Mouse (Mus musculus): ENCODE results near the gene Slc4a3.
A peak's percentile ranks its signal among the peaks of the same experiment; 100 is the strongest.

Gene Slc4a3

DNA sequence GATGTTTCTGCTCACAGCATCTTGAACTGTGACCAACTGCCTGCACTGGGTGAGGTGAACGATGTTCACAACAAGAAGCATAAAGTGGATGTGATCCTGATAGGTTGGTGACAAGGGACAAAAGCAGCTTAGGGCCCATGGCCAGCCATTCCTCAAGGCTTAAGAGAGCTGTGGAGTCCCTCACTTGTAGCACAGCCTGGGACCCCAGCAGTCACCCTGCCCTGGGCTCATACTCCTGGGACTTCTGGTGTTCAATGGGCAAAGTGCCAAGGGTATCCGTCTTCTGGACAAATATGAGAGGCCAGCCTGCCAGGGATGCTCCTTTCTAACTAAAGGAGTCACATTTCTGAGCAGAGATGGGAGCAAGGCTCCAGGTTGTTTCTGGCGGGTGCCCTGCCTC lies 49.9 kb downstream of the Slc4a3 start:
- no peak for DNase-seq (ENCODE audit: extremely low spot score, low spot score)

- DNase-seq (ENCODE audit: extremely low spot score, low spot score): no peak
Measured at GRCm38 (mm10) chr1:75596906-75597305, 50.8 kb downstream of the Slc4a3 start.

DNA sequence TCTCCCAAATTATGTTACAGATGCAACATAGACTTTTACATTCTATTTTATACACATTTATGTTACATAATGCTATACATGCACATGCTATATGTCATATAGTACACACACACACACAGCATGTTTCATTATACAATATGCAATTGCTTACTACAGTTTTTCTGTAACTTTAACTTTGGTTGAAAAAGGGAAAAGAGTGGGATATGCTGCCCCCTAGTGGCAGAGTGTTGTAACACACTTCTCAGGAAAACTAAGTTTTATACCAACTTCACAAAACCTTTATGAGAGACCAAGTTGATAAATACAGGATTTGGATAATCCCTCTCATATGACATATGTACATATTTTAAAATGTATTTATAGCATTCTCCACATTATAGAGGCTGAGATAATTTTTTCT lies 51.6 kb downstream of the Slc4a3 start:
- DNase-seq (ENCODE audit: extremely low spot score, low spot score): peak; percentile 42

DNA sequence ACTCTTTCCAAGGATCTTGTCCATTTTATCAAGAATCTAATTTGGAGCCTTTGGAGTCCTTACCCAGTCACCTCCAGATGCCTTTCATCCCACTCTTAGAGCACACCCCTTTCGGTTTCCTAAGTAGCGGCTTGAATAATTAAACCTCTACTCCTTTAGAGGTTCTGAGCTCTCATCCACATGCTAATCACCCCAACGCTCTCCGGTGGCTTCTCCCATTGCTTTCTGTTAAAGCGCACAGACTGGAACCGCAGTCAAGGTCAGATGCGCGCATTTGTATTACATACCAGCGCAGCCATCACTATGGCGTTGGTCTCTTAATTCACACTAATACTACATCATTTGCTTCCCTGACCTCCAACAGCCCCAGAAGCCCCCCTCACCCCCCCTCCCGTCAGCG lies 55.7 kb downstream of the Slc4a3 start:
- no peak for DNase-seq (ENCODE audit: extremely low spot score, low spot score)

DNA sequence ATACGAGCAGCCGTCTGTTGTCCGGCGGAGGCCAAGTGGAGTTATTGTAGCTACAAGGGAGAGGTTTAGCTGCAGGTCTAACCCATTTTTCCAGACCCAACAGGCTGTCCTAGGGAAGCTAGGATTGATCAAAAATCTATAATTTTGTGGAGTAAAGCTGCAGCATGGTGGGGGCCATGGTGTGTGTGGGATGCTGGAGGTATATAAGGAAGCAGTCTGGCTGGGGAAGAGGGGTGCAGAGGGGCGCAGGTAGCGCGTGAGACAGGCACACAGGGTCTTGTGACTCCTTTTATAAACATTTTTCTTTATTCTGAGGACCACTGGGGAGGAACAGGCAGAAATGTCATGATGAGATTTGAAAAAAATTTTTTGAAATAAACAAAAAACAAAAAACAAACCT lies 57.5 kb downstream of the Slc4a3 start:
- no peak for DNase-seq (ENCODE audit: extremely low spot score, low spot score)

- DNase-seq (ENCODE audit: extremely low spot score, low spot score): no peak
Measured at GRCm38 (mm10) chr1:75608225-75608624, 62.2 kb downstream of the Slc4a3 start.

DNA sequence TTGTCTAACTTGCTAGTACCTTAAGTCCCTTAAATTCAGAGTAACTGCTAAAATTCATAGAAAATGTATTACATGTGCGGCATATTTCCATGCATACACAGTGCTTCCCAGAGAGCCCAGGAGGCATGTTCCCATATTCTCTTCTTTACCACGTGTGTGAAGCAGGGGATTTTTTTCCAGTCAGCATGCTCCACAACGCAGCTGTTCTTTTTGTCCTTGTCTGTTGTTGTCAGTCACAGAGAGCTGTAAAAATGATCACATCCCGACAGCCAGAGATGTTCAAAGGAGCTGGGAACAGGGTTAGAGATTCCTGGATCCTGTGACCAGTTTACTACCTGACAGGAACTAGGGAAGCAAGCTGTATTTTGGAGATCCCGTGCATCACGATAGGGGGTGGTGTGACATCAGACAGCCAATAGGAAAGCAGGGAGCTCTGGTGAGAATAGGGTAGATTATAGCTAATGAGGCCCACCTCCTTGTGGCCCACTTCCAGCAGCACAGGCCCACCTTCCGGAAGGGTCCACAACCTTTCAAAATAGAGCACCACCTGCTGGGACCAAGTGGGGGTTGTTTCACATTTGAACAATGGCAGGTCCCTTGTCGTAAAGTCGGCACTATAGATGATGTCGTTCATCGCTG lies 62.7 kb downstream of the Slc4a3 start:
- no peak for DNase-seq (ENCODE audit: extremely low spot score, low spot score)

DNA sequence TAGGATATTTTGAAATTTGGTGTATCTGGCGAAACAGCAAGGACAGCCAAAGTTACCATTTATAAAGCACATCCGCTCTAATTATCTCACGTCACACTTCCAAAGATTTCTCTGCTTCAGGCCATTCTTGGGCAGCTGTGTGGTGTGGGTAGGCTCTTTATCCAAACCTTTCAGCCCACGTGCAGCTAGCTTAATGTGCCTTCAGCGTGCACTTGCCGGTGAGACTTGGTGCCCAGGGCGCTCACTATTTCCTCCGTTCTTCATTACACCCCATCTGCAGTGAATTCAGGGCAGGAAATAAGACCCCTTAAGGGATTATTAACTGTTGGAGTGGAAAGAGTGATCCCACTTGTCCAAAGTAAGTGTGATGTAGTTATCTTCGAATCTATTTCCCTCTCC lies 63.2 kb downstream of the Slc4a3 start:
- DNase-seq (ENCODE audit: extremely low spot score, low spot score): no peak

- no peak for DNase-seq (ENCODE audit: extremely low spot score, low spot score)
Measured at GRCm38 (mm10) chr1:75610553-75610952, 64.5 kb downstream of the Slc4a3 start.

All from neural tube, embryonic 10.5 days (tissue).